Mouse (Mus musculus) neutrophil, adult 65 days (primary cell): Measurements from ENCODE around the gene Hipk1. TPM values are rescaled to one million over a fixed set of nuclear protein-coding genes. Genes with fewer than 3 reads are reported as not detected.

Source experiments
- total RNA-seq: library from RNA; stranded (reverse); gene quantifications from 2 replicates; pipeline ENCODE4 v1.2.4, GENCODE M21; 2023

The Hipk1 gene
- total RNA-seq = 365 and 395 TPM in 2 replicates

GRCm38 (mm10) chr3:103791230-103792110, at the start of gene Hipk1:
Hipk1 (minus strand) TSS chr3:103791563.

GRCm38 (mm10) chr3:103832426-103832825, 41.1 kb upstream of the Hipk1 start, which contains the start of gene Bcl2l15:
Bcl2l15 (plus strand) TSS chr3:103832601.

GRCm38 (mm10) chr3:103808891-103809798, 17.8 kb upstream of the Hipk1 start, which contains the start of the genes Dclre1b, Ap4b1 and Gm43064:
Dclre1b (minus strand) TSS chr3:103809444.
Ap4b1 (plus strand) TSS chr3:103809520.
Gm43064 (plus strand) TSS chr3:103809573.

GRCm38 (mm10) chr3:103739329-103739728, 52.0 kb downstream of the Hipk1 start, which contains the start of gene Gm10964:
Gm10964 (plus strand) TSS chr3:103739366.

GRCm38 (mm10) chr3:103737778-103738571, 53.4 kb downstream of the Hipk1 start, which contains the start of gene Olfml3:
Olfml3 (minus strand) TSS chr3:103738001.

Other genes starting within 250 kb of the Hipk1 start
- gene Syt6, start 216.3 kb downstream of the Hipk1 start, total RNA-seq = not detected in 2 replicates
- not detected in 2 replicates for gene Atg4a-ps, start 145.5 kb downstream of the Hipk1 start, total RNA-seq
- gene Olfml3, start 53.6 kb downstream of the Hipk1 start, total RNA-seq = 0.95 and 1.1 TPM in 2 replicates
- not detected in 2 replicates for gene Gm10964, start 52.2 kb downstream of the Hipk1 start, total RNA-seq
- 37.8 and 46.5 TPM in 2 replicates for gene Dclre1b, start 17.9 kb upstream of the Hipk1 start, total RNA-seq
- 15.1 and 27.7 TPM in 2 replicates for gene Ap4b1, start 18.0 kb upstream of the Hipk1 start, total RNA-seq
- 0.38 TPM in 1 of 2 replicates, not detected in the other for gene Gm43064, start 18.0 kb upstream of the Hipk1 start, total RNA-seq
- 0.54 and 0.75 TPM in 2 replicates for gene Bcl2l15, start 41.0 kb upstream of the Hipk1 start, total RNA-seq
- 47.2 and 54.4 TPM in 2 replicates for gene Ptpn22, start 68.2 kb upstream of the Hipk1 start, total RNA-seq
- 15.5 and 19.5 TPM in 2 replicates for gene Rsbn1, start 122.6 kb upstream of the Hipk1 start, total RNA-seq
- gene Phtf1, start 176.5 kb upstream of the Hipk1 start, total RNA-seq = 8.1 and 11.3 TPM in 2 replicates